Mouse (Mus musculus): Measurements from ENCODE around the gene Gucy1b2.

GRCm38 (mm10) chr14:62481381-62481780 is 25.3 kb upstream of the Gucy1b2 start:
- TF ChIP-seq CTCF (IDR thresholded peaks at IDR 0.05; ENCODE audit: low read depth, low read length) (no peak), POLR2A (IDR thresholded peaks at IDR 0.05; ENCODE audit: extremely low read depth, insufficient read depth, low read length) (no peak)

Measured in liver, adult 2 months (tissue).